Mouse (Mus musculus): ENCODE measurements around the gene Mnd1.

Gene Mnd1

GRCm38 (mm10) chr3:84041739-84042138 is 113.8 kb downstream of the Mnd1 start:
- no peak for DNase-seq

- peak in 1 of 2 experiments; percentile 76 for DNase-seq
Observed at GRCm38 (mm10) chr3:84040476-84041082, 115.0 kb downstream of the Mnd1 start.

- DNase-seq: peak in 1 of 2 experiments; percentile 73
Observed at GRCm38 (mm10) chr3:84039646-84040475, 115.7 kb downstream of the Mnd1 start, which contains the start of gene Tmem131l. Gene Tmem131l (minus strand): TSS chr3:84040175.

GRCm38 (mm10) chr3:84038981-84039645 is 116.5 kb downstream of the Mnd1 start:
- DNase-seq: peak; percentile 64 to 74

GRCm38 (mm10) chr3:84038126-84038525 is 117.5 kb downstream of the Mnd1 start:
- DNase-seq: no peak
